Mouse (Mus musculus): Measurements from ENCODE around the gene Ltbp4. TPM values are rescaled to one million over a fixed set of nuclear protein-coding genes. Genes with fewer than 3 reads are reported as not detected.
A peak's percentile ranks its signal among the peaks of the same experiment; 100 is the strongest.

Ltbp4 gene
- polyA plus RNA-seq, 1 experiment from 2014 or later, result 85.5 TPM

DNA sequence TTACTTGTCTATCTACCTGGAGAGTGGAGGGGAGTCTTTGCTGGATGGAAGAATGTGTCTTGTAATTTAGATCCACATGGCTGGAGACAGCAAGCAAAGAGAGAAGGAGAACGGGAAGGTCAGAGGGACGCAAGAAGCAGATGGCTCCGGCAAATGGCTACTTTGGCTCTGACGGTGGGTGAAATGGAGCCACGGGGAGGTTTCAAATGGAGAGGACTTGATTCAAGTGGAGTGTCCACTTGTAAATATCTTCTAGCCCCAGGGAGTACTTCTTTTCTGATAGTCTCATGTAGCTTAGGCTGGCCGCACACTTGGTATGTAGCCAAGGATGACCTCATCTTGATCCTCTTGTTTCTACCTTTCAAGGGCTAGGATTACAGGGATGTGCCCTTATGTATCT lies 38.7 kb downstream of the Ltbp4 start:
- 0 out of 2 replicates have a peak, but pooled peaks cover 2% of the 10 kb centered on the region for H3K27me3 ChIP-seq
- WGBS, result 77% methylated on average over 6 of the region's 6 CpGs
- no peaks in the 10 kb centered on the region for H3K9me3 ChIP-seq (replicated peaks)
- H3K9ac ChIP-seq, result no peak overlapping the region
- H3K36me3 ChIP-seq, result no peaks in the 10 kb centered on the region
- H3K4me2 ChIP-seq (replicated peaks), result no peak overlapping the region
- H3K4me1 ChIP-seq, result peaks cover 6% of the 10 kb centered on the region; the same call in 1 of the 2 replicates
- ATAC-seq (ENCODE audit: insufficient number of reproducible peaks, low FRiP score, low TSS enrichment, low read depth), result no peak
- H3K4me3 ChIP-seq (replicated peaks), result no peak overlapping the region
- no peak overlapping the region for H3K27ac ChIP-seq (replicated peaks)

DNA sequence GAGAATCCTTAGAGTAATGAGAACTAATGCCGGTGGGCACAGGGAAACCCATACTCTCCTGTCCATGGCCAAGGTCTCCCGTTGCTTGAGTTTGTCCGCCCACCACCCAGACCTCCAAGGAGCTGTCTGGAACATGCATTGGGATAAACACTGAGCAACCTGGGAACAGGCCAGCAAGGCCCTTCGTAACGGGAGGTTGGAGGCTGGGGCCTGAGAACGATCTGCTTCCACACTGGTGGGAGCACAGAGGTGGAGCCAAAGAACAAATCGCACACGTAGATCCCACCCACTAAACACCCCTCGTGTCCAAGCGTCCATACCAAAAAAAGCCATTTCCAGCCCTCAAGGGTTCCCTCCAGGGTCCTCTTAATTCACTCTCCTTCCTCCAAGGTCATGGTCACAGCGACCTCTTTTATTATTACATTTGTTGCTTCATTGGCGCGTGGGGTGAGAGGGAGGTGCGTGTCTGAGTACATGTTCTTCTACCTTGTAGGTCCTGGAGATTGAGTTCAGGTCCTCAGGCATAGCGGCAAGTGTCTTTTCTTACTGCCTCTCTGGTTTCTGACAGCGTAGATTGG lies 39.4 kb downstream of the Ltbp4 start:
- H3K36me3 ChIP-seq, result no peaks in the 10 kb centered on the region
- no peak overlapping the region for H3K4me3 ChIP-seq (replicated peaks)
- ATAC-seq (ENCODE audit: insufficient number of reproducible peaks, low FRiP score, low TSS enrichment, low read depth), result no peak
- H3K27ac ChIP-seq (replicated peaks), result no peak overlapping the region
- peaks cover 6% of the 10 kb centered on the region; the same call in 1 of the 2 replicates for H3K4me1 ChIP-seq
- 0 out of 2 replicates have a peak, but pooled peaks cover 2% of the 10 kb centered on the region for H3K27me3 ChIP-seq
- H3K9me3 ChIP-seq (replicated peaks), result no peaks in the 10 kb centered on the region
- H3K4me2 ChIP-seq (replicated peaks), result no peak overlapping the region
- WGBS, result 68% methylated on average over 16 of the region's 16 CpGs
- H3K9ac ChIP-seq, result no peak overlapping the region

DNA sequence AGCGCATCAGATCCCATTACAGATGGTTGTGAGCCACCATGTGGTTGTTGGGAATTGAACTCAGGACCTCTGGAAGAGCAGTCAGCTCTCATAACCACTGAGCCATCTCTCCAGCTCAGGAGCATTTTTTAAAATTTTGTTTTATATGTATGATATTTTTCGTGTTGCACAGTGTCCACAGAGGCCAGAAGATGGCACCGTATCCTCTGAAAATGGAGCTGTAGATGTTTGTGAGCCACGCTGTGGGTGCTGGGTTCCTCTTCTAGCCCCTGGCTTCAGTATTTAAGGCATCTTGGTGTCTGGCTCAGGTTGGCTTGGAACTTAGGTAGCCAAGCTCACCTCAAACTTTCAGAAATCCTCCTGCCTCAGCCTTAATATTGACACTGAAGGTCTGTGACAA lies 41.0 kb downstream of the Ltbp4 start:
- Histone ChIP-seq H3K9me3 (replicated peaks) (no peaks in the 10 kb centered on the region), H3K4me3 (replicated peaks) (no peak overlapping the region), H3K4me1 (peaks cover 12% of the 10 kb centered on the region), H3K9ac (no peak overlapping the region), H3K4me2 (replicated peaks) (no peak overlapping the region), H3K36me3 (no peaks in the 10 kb centered on the region), H3K27ac (replicated peaks) (no peak overlapping the region), H3K27me3 (no peaks in the 10 kb centered on the region)
- no peak for ATAC-seq (ENCODE audit: insufficient number of reproducible peaks, low FRiP score, low TSS enrichment, low read depth)
- 90% methylated on average over 4 of the region's 4 CpGs for WGBS

DNA sequence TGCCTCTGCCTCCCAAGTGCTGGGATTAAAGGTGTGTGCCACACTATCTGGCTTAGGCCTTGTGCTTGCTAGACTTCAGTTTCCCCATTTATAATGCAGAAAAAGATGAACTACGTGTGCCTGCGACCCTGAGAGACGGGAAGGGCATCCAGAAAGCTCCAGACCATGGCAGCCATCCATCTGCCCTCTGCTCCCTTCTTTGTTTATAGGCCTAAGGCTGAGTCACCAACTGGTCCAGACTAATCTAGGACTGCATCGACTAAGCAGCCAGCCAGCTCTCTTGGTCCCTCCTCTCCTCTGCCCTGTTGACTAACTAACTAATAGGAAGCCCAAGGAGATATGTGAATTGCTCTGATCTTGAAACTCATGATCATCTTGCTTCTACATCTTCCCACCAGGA lies 41.5 kb downstream of the Ltbp4 start:
- 72% methylated on average over 4 of the region's 4 CpGs for WGBS
- Histone ChIP-seq H3K9me3 (replicated peaks) (no peaks in the 10 kb centered on the region), H3K4me1 (peaks cover 14% of the 10 kb centered on the region), H3K9ac (no peak overlapping the region), H3K27ac (replicated peaks) (no peak overlapping the region), H3K36me3 (no peaks in the 10 kb centered on the region), H3K4me3 (replicated peaks) (no peak overlapping the region), H3K27me3 (no peaks in the 10 kb centered on the region), H3K4me2 (replicated peaks) (no peak overlapping the region)
- ATAC-seq (ENCODE audit: insufficient number of reproducible peaks, low FRiP score, low TSS enrichment, low read depth), result no peak

DNA sequence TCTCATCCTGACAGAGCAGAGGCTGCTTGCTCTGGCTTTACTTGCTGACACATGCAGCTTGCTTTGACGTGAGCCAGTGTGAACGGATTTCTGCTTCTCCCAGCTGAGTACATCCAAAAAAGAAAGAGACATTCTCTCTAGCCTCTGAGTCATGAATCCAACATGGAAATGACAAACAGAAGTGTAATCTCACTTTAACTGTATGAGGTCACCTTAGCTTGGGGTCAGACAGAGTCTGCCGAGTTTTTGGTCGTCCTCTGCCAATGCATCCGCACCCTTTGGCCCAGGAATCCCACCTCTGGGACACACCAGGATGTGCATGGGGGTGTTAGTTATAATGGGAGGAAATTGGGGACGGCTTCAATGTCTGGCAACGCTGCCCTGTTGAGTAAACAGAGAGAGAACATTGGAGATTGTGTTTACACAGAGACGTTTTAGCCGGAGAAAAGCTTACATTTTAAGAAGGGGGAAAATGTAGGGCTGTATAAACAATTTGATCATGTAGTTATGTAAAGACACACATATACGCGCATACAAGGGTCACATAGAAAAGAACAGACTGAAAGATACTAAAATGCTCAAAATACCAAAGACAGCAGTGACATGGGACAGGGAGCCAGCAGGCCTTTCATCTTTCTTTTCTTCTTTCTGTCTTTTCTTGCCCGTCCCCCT lies 45.6 kb downstream of the Ltbp4 start:
- H3K4me3 ChIP-seq (replicated peaks), result no peak overlapping the region
- no peaks in the 10 kb centered on the region for H3K9me3 ChIP-seq (replicated peaks)
- 40% methylated on average over 12 of the region's 12 CpGs for WGBS
- peak overlapping the region; percentile 68 for H3K27ac ChIP-seq (replicated peaks)
- ATAC-seq (ENCODE audit: insufficient number of reproducible peaks, low FRiP score, low TSS enrichment, low read depth), result peak; percentile 72; the same call in 1 of the 2 replicates
- no peak overlapping the region for H3K9ac ChIP-seq
- H3K4me1 ChIP-seq, result peaks cover 11% of the 10 kb centered on the region; the same call in 1 of the 2 replicates
- H3K36me3 ChIP-seq, result no peaks in the 10 kb centered on the region
- H3K27me3 ChIP-seq, result no peaks in the 10 kb centered on the region
- H3K4me2 ChIP-seq (replicated peaks), result no peak overlapping the region

DNA sequence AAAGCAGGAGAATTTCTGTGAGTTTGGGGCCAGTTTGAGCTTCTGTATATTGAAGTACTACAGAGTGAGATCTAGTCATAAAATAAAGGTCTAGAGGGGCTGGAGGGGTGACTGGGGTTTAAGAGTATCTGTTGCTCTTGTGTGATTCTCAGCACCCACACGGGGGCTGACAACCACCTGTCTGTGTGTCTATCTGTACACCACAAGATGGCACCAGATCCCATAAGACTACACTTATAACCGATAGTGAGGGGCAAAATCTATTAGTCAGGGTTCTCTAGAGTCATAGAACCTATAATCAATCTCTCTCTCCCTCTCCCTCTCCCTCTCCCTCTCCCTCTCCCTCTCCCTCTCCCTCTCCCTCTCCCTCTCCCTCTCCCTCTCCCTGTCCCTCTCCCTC lies 46.9 kb downstream of the Ltbp4 start:
- H3K4me3 ChIP-seq (replicated peaks), result no peak overlapping the region
- no peaks in the 10 kb centered on the region for H3K27me3 ChIP-seq
- no peak for ATAC-seq (ENCODE audit: insufficient number of reproducible peaks, low FRiP score, low TSS enrichment, low read depth)
- H3K27ac ChIP-seq (replicated peaks), result no peak overlapping the region
- no peaks in the 10 kb centered on the region for H3K9me3 ChIP-seq (replicated peaks)
- H3K36me3 ChIP-seq, result no peaks in the 10 kb centered on the region
- peaks cover 13% of the 10 kb centered on the region for H3K4me1 ChIP-seq
- WGBS, result 63% methylated on average over 2 of the region's 2 CpGs
- H3K9ac ChIP-seq, result no peak overlapping the region
- no peak overlapping the region for H3K4me2 ChIP-seq (replicated peaks)

DNA sequence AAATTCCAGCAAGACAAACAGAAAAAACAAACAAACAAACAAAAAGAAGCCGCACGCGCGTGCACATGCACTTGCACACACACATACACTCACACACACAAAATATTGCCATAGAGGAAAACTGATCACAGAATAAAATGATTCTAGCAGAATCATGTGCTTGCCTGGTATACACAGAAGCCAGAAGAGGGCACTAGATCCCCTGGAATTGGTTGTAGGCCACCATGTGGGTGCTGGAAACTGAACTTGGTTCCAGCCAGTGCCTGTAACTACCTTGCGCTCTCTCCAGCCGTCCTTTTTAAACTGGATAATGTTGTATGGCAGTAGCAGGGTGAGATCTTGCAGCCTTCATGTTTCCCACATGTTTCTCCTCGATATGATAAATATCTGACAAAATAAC lies 48.8 kb downstream of the Ltbp4 start:
- H3K36me3 ChIP-seq, result no peaks in the 10 kb centered on the region
- no peak overlapping the region for H3K4me2 ChIP-seq (replicated peaks)
- H3K9ac ChIP-seq, result no peak overlapping the region
- peaks cover 22% of the 10 kb centered on the region for H3K4me1 ChIP-seq
- H3K27ac ChIP-seq (replicated peaks), result no peak overlapping the region
- WGBS, result 89% methylated on average over 7 of the region's 7 CpGs
- H3K9me3 ChIP-seq (replicated peaks), result no peaks in the 10 kb centered on the region
- no peak overlapping the region for H3K4me3 ChIP-seq (replicated peaks)
- H3K27me3 ChIP-seq, result 0 out of 2 replicates have a peak, but pooled peaks cover 4% of the 10 kb centered on the region
- ATAC-seq (ENCODE audit: insufficient number of reproducible peaks, low FRiP score, low TSS enrichment, low read depth), result no peak

DNA sequence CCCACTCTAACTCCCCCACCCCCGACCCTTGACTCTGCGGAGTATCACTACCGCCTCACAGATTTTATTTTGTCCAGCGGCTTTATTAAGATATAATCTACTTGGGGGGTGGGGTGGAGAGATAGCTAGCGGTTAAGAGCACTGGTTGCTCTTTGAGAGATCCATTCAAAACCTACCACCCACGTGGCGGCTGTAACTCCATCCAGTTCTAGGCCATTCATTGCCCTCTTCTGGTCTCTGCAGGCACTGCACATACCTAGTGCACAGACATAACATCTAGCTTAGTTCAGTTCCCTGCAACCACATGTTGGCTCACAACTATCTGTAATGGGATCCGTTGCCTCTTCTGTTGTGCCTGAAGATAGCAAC lies 51.8 kb downstream of the Ltbp4 start:
- Histone ChIP-seq H3K9me3 (replicated peaks) (no peaks in the 10 kb centered on the region), H3K27me3 (0 out of 2 replicates have a peak, but pooled peaks cover 4% of the 10 kb centered on the region), H3K4me3 (replicated peaks) (peak overlapping the region; percentile 17; the same call in 1 of the 2 replicates), H3K36me3 (peaks cover 22% of the 10 kb centered on the region), H3K4me2 (replicated peaks) (peak overlapping the region; percentile 33), H3K9ac (no peak overlapping the region), H3K27ac (replicated peaks) (no peak overlapping the region), H3K4me1 (peaks cover 11% of the 10 kb centered on the region)
- 5% methylated on average over 8 of the region's 8 CpGs for WGBS
- ATAC-seq (ENCODE audit: insufficient number of reproducible peaks, low FRiP score, low TSS enrichment, low read depth), result peak; percentile 64

DNA sequence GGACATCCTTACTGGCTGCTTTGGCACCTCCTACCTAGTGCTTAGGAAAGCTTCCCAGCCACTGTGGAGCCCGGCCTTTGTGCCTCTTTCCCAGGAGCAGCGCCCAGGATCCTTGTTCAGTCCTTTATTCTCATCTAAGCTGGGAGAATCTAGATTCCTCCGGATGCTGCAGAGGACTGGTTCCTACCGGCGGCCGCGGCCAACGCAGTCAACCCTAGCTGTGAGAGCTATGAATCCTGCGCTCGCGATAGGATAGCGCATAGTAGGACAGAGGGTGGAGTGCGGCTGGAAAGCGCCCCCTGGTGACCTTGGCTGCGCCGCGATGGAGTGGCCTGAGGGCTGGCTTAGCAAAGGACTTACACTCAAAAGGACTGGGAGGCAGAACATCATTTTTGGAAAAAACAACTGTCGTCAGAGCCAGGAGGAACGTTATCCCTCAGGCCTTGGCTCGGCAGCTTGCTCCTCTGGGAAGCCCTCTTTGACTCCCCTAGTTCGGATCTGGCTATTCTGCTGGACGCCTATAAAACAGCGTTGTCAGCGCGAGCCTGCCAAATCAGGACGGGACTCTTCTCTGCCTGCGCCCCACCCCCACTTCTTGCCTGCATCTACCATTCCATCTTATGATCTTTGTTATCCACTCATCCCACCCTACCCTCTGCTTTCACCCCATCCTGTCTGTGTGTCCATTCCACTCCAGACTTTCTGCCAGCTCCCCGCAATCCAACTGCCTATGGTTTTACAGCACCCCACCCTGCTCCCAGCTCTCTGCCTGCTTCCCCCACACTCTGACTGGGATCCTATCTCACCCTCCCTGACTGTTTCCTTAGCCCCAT lies 52.4 kb downstream of the Ltbp4 start:
- H3K36me3 ChIP-seq, result peaks cover 26% of the 10 kb centered on the region
- peak overlapping the region; percentile 33 for H3K4me2 ChIP-seq (replicated peaks)
- peak; percentile 53 for ATAC-seq (ENCODE audit: insufficient number of reproducible peaks, low FRiP score, low TSS enrichment, low read depth)
- H3K4me1 ChIP-seq, result peaks cover 11% of the 10 kb centered on the region
- peak overlapping the region; percentile 17 for H3K4me3 ChIP-seq (replicated peaks)
- H3K9ac ChIP-seq, result no peak overlapping the region
- 0 out of 2 replicates have a peak, but pooled peaks cover 4% of the 10 kb centered on the region for H3K27me3 ChIP-seq
- H3K9me3 ChIP-seq (replicated peaks), result no peaks in the 10 kb centered on the region
- no peak overlapping the region for H3K27ac ChIP-seq (replicated peaks)
- WGBS, result 2% methylated on average over 28 of the region's 28 CpGs

DNA sequence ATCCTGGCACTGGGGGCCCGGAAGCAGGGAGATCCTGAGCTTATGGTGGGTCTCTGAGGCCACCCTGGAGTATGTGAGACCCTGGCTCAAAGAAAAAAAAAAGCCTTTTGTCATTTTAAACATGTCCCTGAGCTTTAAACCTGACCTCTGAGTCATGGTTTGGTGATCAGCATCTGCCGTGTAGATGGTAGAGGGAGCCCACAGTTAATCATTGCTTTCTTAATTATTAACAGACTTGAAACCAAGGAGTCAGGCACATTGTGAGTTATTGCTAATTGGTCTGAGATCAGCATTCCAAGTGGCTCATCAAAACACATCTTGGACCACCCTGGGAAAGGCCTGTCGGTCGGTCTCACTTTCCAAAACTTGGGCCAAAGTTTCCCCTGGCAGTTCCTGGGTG lies 55.3 kb downstream of the Ltbp4 start:
- Histone ChIP-seq H3K27ac (replicated peaks) (no peak overlapping the region), H3K9ac (no peak overlapping the region), H3K36me3 (peaks cover 55% of the 10 kb centered on the region), H3K4me3 (replicated peaks) (no peak overlapping the region), H3K4me2 (replicated peaks) (no peak overlapping the region), H3K27me3 (0 out of 2 replicates have a peak, but pooled peaks cover 4% of the 10 kb centered on the region), H3K9me3 (replicated peaks) (no peaks in the 10 kb centered on the region), H3K4me1 (peaks cover 11% of the 10 kb centered on the region)
- ATAC-seq (ENCODE audit: insufficient number of reproducible peaks, low FRiP score, low TSS enrichment, low read depth), result no peak
- 61% methylated on average over 4 of the region's 4 CpGs for WGBS

DNA sequence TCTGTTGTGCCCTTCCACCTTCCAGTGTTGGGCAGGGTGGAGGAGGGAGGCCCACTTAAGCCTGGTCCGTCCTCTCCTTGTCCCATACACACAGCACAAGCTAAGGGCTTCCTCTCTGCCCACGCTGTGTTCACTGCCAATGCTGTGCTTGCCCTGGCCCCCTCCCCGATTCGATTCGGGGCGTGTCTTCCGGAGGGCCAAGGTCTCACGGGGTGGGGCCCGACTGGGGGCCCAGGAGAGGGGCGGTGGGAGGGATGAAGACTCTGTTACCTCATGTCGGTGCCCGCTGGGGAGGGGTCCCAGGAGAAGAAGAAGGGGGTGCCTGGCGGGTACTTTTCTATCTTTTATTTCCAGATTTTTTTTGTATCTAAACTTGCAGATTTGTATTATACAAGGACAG lies 55.8 kb downstream of the Ltbp4 start:
- H3K9ac ChIP-seq, result no peak overlapping the region
- 65% methylated on average over 13 of the region's 13 CpGs for WGBS
- no peak for ATAC-seq (ENCODE audit: insufficient number of reproducible peaks, low FRiP score, low TSS enrichment, low read depth)
- H3K4me1 ChIP-seq, result peaks cover 11% of the 10 kb centered on the region
- H3K27me3 ChIP-seq, result 0 out of 2 replicates have a peak, but pooled peaks cover 4% of the 10 kb centered on the region
- no peaks in the 10 kb centered on the region for H3K9me3 ChIP-seq (replicated peaks)
- no peak overlapping the region for H3K4me2 ChIP-seq (replicated peaks)
- no peak overlapping the region for H3K27ac ChIP-seq (replicated peaks)
- peaks cover 60% of the 10 kb centered on the region for H3K36me3 ChIP-seq
- H3K4me3 ChIP-seq (replicated peaks), result no peak overlapping the region
